Mouse (Mus musculus): Measurements from ENCODE around the gene Cpn2. TPM values are rescaled to one million over a fixed set of nuclear protein-coding genes. Genes with fewer than 3 reads are reported as not detected.

Cpn2 gene
- total and polyA plus RNA-seq, 2 experiments from 2014 or later, result under 0.01 TPM; not detected in 1

GRCm38 (mm10) chr16:30213644-30214043 is 53.7 kb downstream of the Cpn2 start:
- H3K27me3 ChIP-seq (ENCODE audit: insufficient read depth, low read length), result 0 out of 2 replicates have a peak, but pooled peaks cover 5% of the 10 kb centered on the region
- no peak overlapping the region for H3K4me2 ChIP-seq (ENCODE audit: low read depth, low read length)
- H3K9me3 ChIP-seq (ENCODE audit: low read length), result no peaks in the 10 kb centered on the region
- no peak for TF ChIP-seq CTCF (IDR thresholded peaks at IDR 0.05; ENCODE audit: low read depth)
- no peaks in the 10 kb centered on the region for H3K36me3 ChIP-seq (ENCODE audit: insufficient read depth, low read length)
- H3K4me1 ChIP-seq (ENCODE audit: insufficient read depth, low read length), result no peaks in the 10 kb centered on the region
- H3K27ac ChIP-seq, result no peak overlapping the region
- whole genome bisulfite sequencing, result 68% methylated on average over 1 of the region's 1 CpGs
- ATAC-seq (no peak), DNase-seq (ENCODE audit: low spot score) (no peak)
- H3K9ac ChIP-seq (replicated peaks; ENCODE audit: low read length), result no peak overlapping the region
- no peak overlapping the region for H3K4me3 ChIP-seq (ENCODE audit: low read length)

- Histone ChIP-seq H3K4me3 (ENCODE audit: low read length) (no peak overlapping the region), H3K36me3 (ENCODE audit: insufficient read depth, low read length) (no peaks in the 10 kb centered on the region), H3K27me3 (ENCODE audit: insufficient read depth, low read length) (peaks cover 6% of the 10 kb centered on the region; the same call in 1 of the 2 replicates), H3K4me2 (ENCODE audit: low read depth, low read length) (no peak overlapping the region), H3K27ac (no peak overlapping the region), H3K9ac (replicated peaks; ENCODE audit: low read length) (no peak overlapping the region), H3K9me3 (ENCODE audit: low read length) (no peaks in the 10 kb centered on the region), H3K4me1 (ENCODE audit: insufficient read depth, low read length) (no peaks in the 10 kb centered on the region)
- no peak for TF ChIP-seq CTCF (IDR thresholded peaks at IDR 0.05; ENCODE audit: low read depth)
- WGBS, result 67% methylated on average over 3 of the region's 3 CpGs
- ATAC-seq (no peak), DNase-seq (ENCODE audit: low spot score) (no peak)
These were observed 55.3 kb downstream of the Cpn2 start for GRCm38 (mm10) chr16:30212035-30212434.

GRCm38 (mm10) chr16:30209264-30209663 is 58.0 kb downstream of the Cpn2 start:
- no peak for ATAC-seq
- no peak for DNase-seq (ENCODE audit: low spot score)
- no peak overlapping the region for H3K4me3 ChIP-seq (ENCODE audit: low read length)
- H3K4me2 ChIP-seq (ENCODE audit: low read depth, low read length), result no peak overlapping the region
- H3K4me1 ChIP-seq (ENCODE audit: insufficient read depth, low read length), result no peaks in the 10 kb centered on the region
- H3K9ac ChIP-seq (replicated peaks; ENCODE audit: low read length), result no peak overlapping the region
- H3K9me3 ChIP-seq (ENCODE audit: low read length), result no peaks in the 10 kb centered on the region
- no peak; the same call in 1 of the 2 replicates for TF ChIP-seq CTCF (IDR thresholded peaks at IDR 0.05; ENCODE audit: low read depth)
- WGBS, result 93% methylated on average over 1 of the region's 1 CpGs
- no peaks in the 10 kb centered on the region for H3K36me3 ChIP-seq (ENCODE audit: insufficient read depth, low read length)
- no peak overlapping the region for H3K27ac ChIP-seq
- H3K27me3 ChIP-seq (ENCODE audit: insufficient read depth, low read length), result peaks cover 8% of the 10 kb centered on the region; the same call in 1 of the 2 replicates

GRCm38 (mm10) chr16:30207991-30208390 is 59.3 kb downstream of the Cpn2 start:
- WGBS, result 93% methylated on average over 6 of the region's 7 CpGs
- no peaks in the 10 kb centered on the region for H3K36me3 ChIP-seq (ENCODE audit: insufficient read depth, low read length)
- TF ChIP-seq CTCF (IDR thresholded peaks at IDR 0.05; ENCODE audit: low read depth), result no peak
- no peaks in the 10 kb centered on the region for H3K9me3 ChIP-seq (ENCODE audit: low read length)
- H3K4me2 ChIP-seq (ENCODE audit: low read depth, low read length), result no peak overlapping the region
- H3K4me1 ChIP-seq (ENCODE audit: insufficient read depth, low read length), result no peaks in the 10 kb centered on the region
- H3K4me3 ChIP-seq (ENCODE audit: low read length), result no peak overlapping the region
- H3K27me3 ChIP-seq (ENCODE audit: insufficient read depth, low read length), result peaks cover 8% of the 10 kb centered on the region; the same call in 1 of the 2 replicates
- DNase-seq (ENCODE audit: low spot score) (no peak), ATAC-seq (no peak)
- H3K9ac ChIP-seq (replicated peaks; ENCODE audit: low read length), result no peak overlapping the region
- no peak overlapping the region for H3K27ac ChIP-seq

GRCm38 (mm10) chr16:30207111-30207828 is 60.0 kb downstream of the Cpn2 start:
- peak; percentile 20; the same call in 1 of the 2 replicates for TF ChIP-seq CTCF (IDR thresholded peaks at IDR 0.05; ENCODE audit: low read depth)
- Histone ChIP-seq H3K27me3 (ENCODE audit: insufficient read depth, low read length) (peaks cover 4% of the 10 kb centered on the region; the same call in 1 of the 2 replicates), H3K36me3 (ENCODE audit: insufficient read depth, low read length) (no peaks in the 10 kb centered on the region), H3K27ac (no peak overlapping the region), H3K4me3 (ENCODE audit: low read length) (no peak overlapping the region), H3K4me1 (ENCODE audit: insufficient read depth, low read length) (no peaks in the 10 kb centered on the region), H3K4me2 (ENCODE audit: low read depth, low read length) (no peak overlapping the region), H3K9me3 (ENCODE audit: low read length) (no peaks in the 10 kb centered on the region), H3K9ac (replicated peaks; ENCODE audit: low read length) (no peak overlapping the region)
- ATAC-seq, result no peak
- DNase-seq (ENCODE audit: low spot score), result no peak
- 86% methylated on average over 11 of the region's 11 CpGs for WGBS

Other genes with a start within 250 kb of the Cpn2 start
- 9.2 and 19.8 TPM in 2 replicates for gene Hes1, start 203.1 kb downstream of the Cpn2 start, total RNA-seq (2014; rRNA removed)
- 10.6 and 12.5 TPM in 2 replicates for gene Hes1, start 203.1 kb downstream of the Cpn2 start, polyA plus RNA-seq (2015; fragmentation: Nextera tagmentation; extraction: Ambion mirVana)
- gene Lrrc15, start 15.8 kb upstream of the Cpn2 start, total RNA-seq (2014; rRNA removed), result 0.04 and 0.16 TPM in 2 replicates
- 0.09 and 0.14 TPM in 2 replicates for gene Lrrc15, start 15.8 kb upstream of the Cpn2 start, polyA plus RNA-seq (2015; fragmentation: Nextera tagmentation; extraction: Ambion mirVana)
- 0.58 and 1.3 TPM in 2 replicates for gene Gp5, start 43.3 kb upstream of the Cpn2 start, total RNA-seq (2014; rRNA removed)
- 0.72 and 1.0 TPM in 2 replicates for gene Gp5, start 43.3 kb upstream of the Cpn2 start, polyA plus RNA-seq (2015; fragmentation: Nextera tagmentation; extraction: Ambion mirVana)
- 19.7 and 30.8 TPM in 2 replicates for gene Atp13a3, start 138.5 kb upstream of the Cpn2 start, total RNA-seq (2014; rRNA removed)
- gene Atp13a3, start 138.5 kb upstream of the Cpn2 start, polyA plus RNA-seq (2015; fragmentation: Nextera tagmentation; extraction: Ambion mirVana), result 7.0 and 7.1 TPM in 2 replicates